Mouse (Mus musculus): Measurements from ENCODE around the gene Card14. TPM values are rescaled to one million over a fixed set of nuclear protein-coding genes. Genes with fewer than 3 reads are reported as not detected.
A peak's percentile ranks its signal among the peaks of the same experiment; 100 is the strongest.

The Card14 gene
- polyA plus RNA-seq, 1 experiment from 2014 or later, result 0.06 TPM

GRCm38 (mm10) chr11:119391386-119392000, 83.9 kb downstream of the Card14 start:
- 27% methylated on average over 7 of the region's 7 CpGs for WGBS
- no peaks in the 10 kb centered on the region for H3K27me3 ChIP-seq (replicated peaks; ENCODE audit: insufficient read depth, low read length)
- peaks cover 12% of the 10 kb centered on the region; the same call in 1 of the 2 replicates for H3K4me1 ChIP-seq (ENCODE audit: insufficient read depth, low read depth, low read length)

GRCm38 (mm10) chr11:119392001-119392614, 84.5 kb downstream of the Card14 start:
- Histone ChIP-seq H3K4me1 (ENCODE audit: insufficient read depth, low read depth, low read length) (peaks cover 12% of the 10 kb centered on the region; the same call in 1 of the 2 replicates), H3K36me3 (ENCODE audit: insufficient read depth, low read length) (no peaks in the 10 kb centered on the region), H3K9ac (replicated peaks; ENCODE audit: low read depth) (peak overlapping the region; percentile 66; the same call in 1 of the 2 replicates), H3K9me3 (ENCODE audit: low read length) (no peaks in the 10 kb centered on the region), H3K27me3 (replicated peaks; ENCODE audit: insufficient read depth, low read length) (no peaks in the 10 kb centered on the region), H3K4me2 (replicated peaks; ENCODE audit: low read depth, low read length) (peak overlapping the region; percentile 72), H3K27ac (ENCODE audit: low read length) (peak overlapping the region; percentile 98), H3K4me3 (ENCODE audit: low read depth, low read length) (peak overlapping the region; percentile 80)
- 12% methylated on average over 11 of the region's 12 CpGs for WGBS
- no peak for TF ChIP-seq CTCF (IDR thresholded peaks at IDR 0.05)
- TF ChIP-seq EP300 (IDR thresholded peaks at IDR 0.05), result no peak
- peak; percentile 93 for DNase-seq (ENCODE audit: low spot score)
- ATAC-seq, result peak; percentile 57

More at GRCm38 (mm10) chr11:119391386-119392000, 83.9 kb downstream of the Card14 start:
- TF ChIP-seq CTCF (IDR thresholded peaks at IDR 0.05), result 0 out of 2 replicates have a peak, but pooled peaks have one; percentile 6
- no peak for TF ChIP-seq EP300 (IDR thresholded peaks at IDR 0.05)
- DNase-seq (ENCODE audit: low spot score), result peak; percentile 13
- Histone ChIP-seq H3K36me3 (ENCODE audit: insufficient read depth, low read length) (no peaks in the 10 kb centered on the region), H3K9me3 (ENCODE audit: low read length) (no peaks in the 10 kb centered on the region), H3K9ac (replicated peaks; ENCODE audit: low read depth) (no peak overlapping the region), H3K27ac (ENCODE audit: low read length) (peak overlapping the region; percentile 98), H3K4me3 (ENCODE audit: low read depth, low read length) (peak overlapping the region; percentile 84; the same call in 1 of the 2 replicates), H3K4me2 (replicated peaks; ENCODE audit: low read depth, low read length) (peak overlapping the region; percentile 87)
- ATAC-seq, result no peak

- Histone ChIP-seq H3K27ac (ENCODE audit: low read length) (peak within 1 kb of the TSS; percentile 98), H3K36me3 (ENCODE audit: insufficient read depth, low read length) (no peaks in the 10 kb centered on the region), H3K27me3 (replicated peaks; ENCODE audit: insufficient read depth, low read length) (no peaks in the 10 kb centered on the region), H3K9ac (replicated peaks; ENCODE audit: low read depth) (peak within 1 kb of the TSS; percentile 66), H3K4me2 (replicated peaks; ENCODE audit: low read depth, low read length) (peak within 1 kb of the TSS; percentile 72), H3K4me3 (ENCODE audit: low read depth, low read length) (peak within 1 kb of the TSS; percentile 80), H3K9me3 (ENCODE audit: low read length) (no peaks in the 10 kb centered on the region), H3K4me1 (ENCODE audit: insufficient read depth, low read depth, low read length) (peaks cover 12% of the 10 kb centered on the region; the same call in 1 of the 2 replicates)
- WGBS, result under 1% methylated on average over 19 of the region's 19 CpGs
- peak; percentile 46 for ATAC-seq
- peak; percentile 91 for DNase-seq (ENCODE audit: low spot score)
- peak; percentile 62 for TF ChIP-seq CTCF (IDR thresholded peaks at IDR 0.05)
- no peak for TF ChIP-seq EP300 (IDR thresholded peaks at IDR 0.05)
These were observed 85.4 kb downstream of the Card14 start, which contains the start of gene Rnf213 for GRCm38 (mm10) chr11:119392800-119393482. TSS of gene Rnf213 (plus strand) at chr11:119393100.

GRCm38 (mm10) chr11:119393483-119393804, 85.9 kb downstream of the Card14 start:
- Histone ChIP-seq H3K27me3 (replicated peaks; ENCODE audit: insufficient read depth, low read length) (no peaks in the 10 kb centered on the region), H3K4me1 (ENCODE audit: insufficient read depth, low read depth, low read length) (peaks cover 12% of the 10 kb centered on the region; the same call in 1 of the 2 replicates), H3K27ac (ENCODE audit: low read length) (peak overlapping the region; percentile 85), H3K9ac (replicated peaks; ENCODE audit: low read depth) (peak overlapping the region; percentile 66), H3K36me3 (ENCODE audit: insufficient read depth, low read length) (no peaks in the 10 kb centered on the region), H3K4me3 (ENCODE audit: low read depth, low read length) (peak overlapping the region; percentile 80), H3K4me2 (replicated peaks; ENCODE audit: low read depth, low read length) (peak overlapping the region; percentile 72), H3K9me3 (ENCODE audit: low read length) (no peaks in the 10 kb centered on the region)
- TF ChIP-seq CTCF (IDR thresholded peaks at IDR 0.05), result no peak
- no peak for TF ChIP-seq EP300 (IDR thresholded peaks at IDR 0.05)
- ATAC-seq (no peak), DNase-seq (ENCODE audit: low spot score) (no peak)
- WGBS, result 16% methylated on average over 7 of the region's 7 CpGs

- no peak for ATAC-seq
- no peak overlapping the region for H3K27ac ChIP-seq (ENCODE audit: low read length)
- peaks cover 12% of the 10 kb centered on the region; the same call in 1 of the 2 replicates for H3K4me1 ChIP-seq (ENCODE audit: insufficient read depth, low read depth, low read length)
- no peaks in the 10 kb centered on the region for H3K9me3 ChIP-seq (ENCODE audit: low read length)
- H3K36me3 ChIP-seq (ENCODE audit: insufficient read depth, low read length), result no peaks in the 10 kb centered on the region
- H3K27me3 ChIP-seq (replicated peaks; ENCODE audit: insufficient read depth, low read length), result no peaks in the 10 kb centered on the region
- peak overlapping the region; percentile 80 for H3K4me3 ChIP-seq (ENCODE audit: low read depth, low read length)
- WGBS, result 48% methylated on average over 6 of the region's 6 CpGs
- H3K9ac ChIP-seq (replicated peaks; ENCODE audit: low read depth), result 0 out of 2 replicates have a peak overlapping the region, but pooled peaks have one; percentile 23
- peak overlapping the region; percentile 72 for H3K4me2 ChIP-seq (replicated peaks; ENCODE audit: low read depth, low read length)
- DNase-seq (ENCODE audit: low spot score), result no peak
- TF ChIP-seq CTCF (IDR thresholded peaks at IDR 0.05) (no peak), EP300 (IDR thresholded peaks at IDR 0.05) (no peak)
These were observed 86.6 kb downstream of the Card14 start for GRCm38 (mm10) chr11:119394210-119394609.

MicroRNA genes within 50 kb of the gene (microRNA counts, 519-probe panel; counts per million panel counts)
- not detected for microRNA mmu-miR-1932

Small RNA genes within 50 kb of the gene (microRNA-seq; reads per million reads assigned to microRNA genes)
- gene Mir1932, result not detected

Other genes starting within 250 kb of the Card14 start
- gene Cbx4, start 221.5 kb upstream of the Card14 start, polyA plus RNA-seq (2015; fragmentation: Nextera tagmentation; extraction: Ambion mirVana), result 8.9 and 9.7 TPM in 2 replicates
- gene Tbc1d16, start 79.3 kb upstream of the Card14 start, polyA plus RNA-seq (2015; fragmentation: Nextera tagmentation; extraction: Ambion mirVana), result 11.9 and 12.9 TPM in 2 replicates
- 6.1 and 6.3 TPM in 2 replicates for gene Ccdc40, start 79.2 kb upstream of the Card14 start, polyA plus RNA-seq (2015; fragmentation: Nextera tagmentation; extraction: Ambion mirVana)
- 39.1 and 45.1 TPM in 2 replicates for gene Gaa, start 39.9 kb upstream of the Card14 start, polyA plus RNA-seq (2015; fragmentation: Nextera tagmentation; extraction: Ambion mirVana)
- gene Eif4a3, start 7.7 kb upstream of the Card14 start, polyA plus RNA-seq (2015; fragmentation: Nextera tagmentation; extraction: Ambion mirVana), result 187 and 207 TPM in 2 replicates
- 12.6 TPM in 2 replicates for gene Sgsh, start 47.8 kb downstream of the Card14 start, polyA plus RNA-seq (2015; fragmentation: Nextera tagmentation; extraction: Ambion mirVana)
- 11.6 and 12.0 TPM in 2 replicates for gene Slc26a11, start 47.8 kb downstream of the Card14 start, polyA plus RNA-seq (2015; fragmentation: Nextera tagmentation; extraction: Ambion mirVana)
- gene Rnf213, start 85.3 kb downstream of the Card14 start, polyA plus RNA-seq (2015; fragmentation: Nextera tagmentation; extraction: Ambion mirVana), result 8.2 and 9.7 TPM in 2 replicates
- 10.2 and 10.3 TPM in 2 replicates for gene Endov, start 183.6 kb downstream of the Card14 start, polyA plus RNA-seq (2015; fragmentation: Nextera tagmentation; extraction: Ambion mirVana)
- 1.7 and 2.1 TPM in 2 replicates for gene Nptx1, start 240.0 kb downstream of the Card14 start, polyA plus RNA-seq (2015; fragmentation: Nextera tagmentation; extraction: Ambion mirVana)